Mouse (Mus musculus): ENCODE results near the gene Pir.

The Pir gene

GRCm38 (mm10) chrX:164345359-164345938 lies 76.3 kb downstream of the Pir start:
- no peak for DNase-seq

GRCm38 (mm10) chrX:164348937-164349336 lies 79.8 kb downstream of the Pir start:
- DNase-seq: no peak

- no peak for DNase-seq
Observed at GRCm38 (mm10) chrX:164365153-164365865, 96.1 kb downstream of the Pir start.

GRCm38 (mm10) chrX:164370576-164370975 lies 101.4 kb downstream of the Pir start:
- DNase-seq: peak; percentile 15

- DNase-seq: peak; percentile 31
Observed at GRCm38 (mm10) chrX:164373081-164373480, 103.9 kb downstream of the Pir start, which contains the start of gene Vegfd. Gene Vegfd, plus strand, starts transcription at chrX:164373378.

- no peak for DNase-seq
Observed at GRCm38 (mm10) chrX:164374586-164374985, 105.4 kb downstream of the Pir start.

GRCm38 (mm10) chrX:164379721-164380120 lies 110.5 kb downstream of the Pir start:
- DNase-seq: no peak

- DNase-seq: peak; percentile 78
Observed at GRCm38 (mm10) chrX:164381618-164382408, 112.6 kb downstream of the Pir start.

GRCm38 (mm10) chrX:164394091-164394490 lies 124.9 kb downstream of the Pir start:
- DNase-seq: no peak

GRCm38 (mm10) chrX:164398456-164398855 lies 129.3 kb downstream of the Pir start:
- no peak for DNase-seq

GRCm38 (mm10) chrX:164405080-164405649 lies 136.0 kb downstream of the Pir start:
- no peak for DNase-seq

GRCm38 (mm10) chrX:164406133-164407022 lies 137.2 kb downstream of the Pir start:
- no peak for DNase-seq

- no peak for DNase-seq
Observed at GRCm38 (mm10) chrX:164408301-164408927, 139.2 kb downstream of the Pir start.

- DNase-seq: no peak
Observed at GRCm38 (mm10) chrX:164410562-164410961, 141.4 kb downstream of the Pir start.

- no peak for DNase-seq
Observed at GRCm38 (mm10) chrX:164416803-164417202, 147.6 kb downstream of the Pir start.

- DNase-seq: no peak
Observed at GRCm38 (mm10) chrX:164418008-164418407, 148.8 kb downstream of the Pir start.

- peak; percentile 98 for DNase-seq
Observed at GRCm38 (mm10) chrX:164419471-164419939, 150.3 kb downstream of the Pir start, which contains the start of gene Piga. Gene Piga, plus strand, starts transcription at chrX:164419787.

- no peak for DNase-seq
Observed at GRCm38 (mm10) chrX:164419955-164420354, 150.8 kb downstream of the Pir start.

- DNase-seq: no peak
Observed at GRCm38 (mm10) chrX:164420518-164420917, 151.3 kb downstream of the Pir start.
